Comparison of ENCODE assay signal across 7 mouse cellular contexts in genomic region chr19:6085417-6085879, GRCm38 (mm10). TPM values are rescaled to one million over a fixed set of nuclear protein-coding genes. Genes with fewer than 3 reads are reported as not detected.
A peak's percentile ranks its signal among the peaks of the same experiment; 100 is the strongest.
DNase-seq lines count a peak whose midpoint lies in the region; ATAC-seq and TF ChIP-seq lines count a peak whose summit lies in the region.

No protein-coding gene starts in this region.

- H3K9me3 ChIP-seq in ES-Bruce4 (replicated peaks; ENCODE audit: control insufficient read depth, insufficient read depth, low read length, poor library complexity, severe bottlenecking) = no peaks in the 10 kb centered on the region
- H3K9me3 ChIP-seq in forebrain, embryonic 11.5 days (ENCODE audit: control insufficient read depth, low read length) = no peaks in the 10 kb centered on the region
- no peaks in the 10 kb centered on the region for H3K9me3 ChIP-seq in intestine, embryonic 15.5 days
- H3K9me3 ChIP-seq in neural tube, embryonic 13.5 days = no peaks in the 10 kb centered on the region

- H3K4me1 ChIP-seq in ES-Bruce4 (ENCODE audit: control insufficient read depth, insufficient read depth, low read length) = peaks cover 2% of the 10 kb centered on the region
- peaks cover 8% of the 10 kb centered on the region; the same call in 1 of the 2 replicates for H3K4me1 ChIP-seq in forebrain, embryonic 11.5 days (replicated peaks; ENCODE audit: control insufficient read depth, insufficient read depth, low read length)
- peaks cover 10% of the 10 kb centered on the region for H3K4me1 ChIP-seq in intestine, embryonic 15.5 days (replicated peaks)
- peaks cover 27% of the 10 kb centered on the region for H3K4me1 ChIP-seq in neural tube, embryonic 13.5 days (replicated peaks)

- H3K36me3 ChIP-seq in ES-Bruce4 (ENCODE audit: control insufficient read depth, insufficient read depth, low read length, poor library complexity, severe bottlenecking) = peaks cover 31% of the 10 kb centered on the region
- no peaks in the 10 kb centered on the region; the same call in 1 of the 2 replicates for H3K36me3 ChIP-seq in forebrain, embryonic 11.5 days (ENCODE audit: control insufficient read depth, insufficient read depth, low read length)
- H3K36me3 ChIP-seq in intestine, embryonic 15.5 days = peaks cover 29% of the 10 kb centered on the region
- peaks cover 33% of the 10 kb centered on the region for H3K36me3 ChIP-seq in neural tube, embryonic 13.5 days

- peak overlapping the region; percentile 99 for H3K4me3 ChIP-seq in ES-Bruce4 (ENCODE audit: low read depth, low read length)
- peak overlapping the region; percentile 83 for H3K4me3 ChIP-seq in forebrain, embryonic 11.5 days (ENCODE audit: low read depth, low read length)
- peak overlapping the region; percentile 65 for H3K4me3 ChIP-seq in intestine, embryonic 15.5 days (replicated peaks)
- H3K4me3 ChIP-seq in neural tube, embryonic 13.5 days = peak overlapping the region; percentile 70

- H3K27me3 ChIP-seq in ES-Bruce4 (ENCODE audit: control insufficient read depth, insufficient read depth, low read length, poor library complexity, severe bottlenecking) = no peaks in the 10 kb centered on the region
- no peaks in the 10 kb centered on the region for H3K27me3 ChIP-seq in forebrain, embryonic 11.5 days (ENCODE audit: control insufficient read depth, insufficient read depth, low read length)
- no peaks in the 10 kb centered on the region for H3K27me3 ChIP-seq in intestine, embryonic 15.5 days (replicated peaks)
- H3K27me3 ChIP-seq in neural tube, embryonic 13.5 days = no peaks in the 10 kb centered on the region

- TF ChIP-seq CTCF in ES-Bruce4 (IDR thresholded peaks at IDR 0.05; ENCODE audit: low read depth, low read length) = no peak

- peak overlapping the region; percentile 94 for H3K27ac ChIP-seq in ES-Bruce4 (ENCODE audit: insufficient read depth, low read length)
- H3K27ac ChIP-seq in forebrain, embryonic 11.5 days (ENCODE audit: low read depth, low read length) = peak overlapping the region; percentile 51; the same call in 1 of the 2 replicates
- peak overlapping the region; percentile 54 for H3K27ac ChIP-seq in intestine, embryonic 15.5 days
- no peak overlapping the region for H3K27ac ChIP-seq in neural tube, embryonic 13.5 days (replicated peaks)

- peak; percentile 86 for ATAC-seq in activated CD4-positive, CD25-positive, alpha-beta regulatory T cell, adult 4 months
- peak; percentile 74 for ATAC-seq in forebrain, embryonic 11.5 days (replicated peaks; ENCODE audit: low FRiP score)
- ATAC-seq in intestine, embryonic 15.5 days = peak; percentile 83
- ATAC-seq in neural tube, embryonic 13.5 days (ENCODE audit: low read depth) = peak; percentile 76
- ATAC-seq in frontal cortex, adult (ENCODE audit: low TSS enrichment) = no peak; the same call in 1 of the 2 replicates

- DNase-seq in forebrain, embryonic 11.5 days (ENCODE audit: low spot score) = peak; percentile 82
- peak; percentile 47 to 54 for DNase-seq in lung, adult 18-20 months

- under 1% methylated on average over 17 of the region's 17 CpGs for WGBS in forebrain, embryonic 11.5 days
- WGBS in intestine, embryonic 15.5 days = under 1% methylated on average over 17 of the region's 17 CpGs
- 0% methylated on average over 17 of the region's 17 CpGs for WGBS in neural tube, embryonic 13.5 days

- H3K4me2 ChIP-seq in forebrain, embryonic 11.5 days (ENCODE audit: low read depth, low read length, severe bottlenecking) = peak overlapping the region; percentile 93
- peak overlapping the region; percentile 75 for H3K4me2 ChIP-seq in intestine, embryonic 15.5 days (replicated peaks)
- H3K4me2 ChIP-seq in neural tube, embryonic 13.5 days = peak overlapping the region; percentile 95

- peak; percentile 56 for TF ChIP-seq EP300 in ES-Bruce4 (IDR thresholded peaks at IDR 0.05; ENCODE audit: insufficient read depth, low read depth, low read length)

- peak; percentile 43 for TF ChIP-seq POLR2A in ES-Bruce4 (IDR thresholded peaks at IDR 0.05; ENCODE audit: insufficient read depth, low read length)

- H3K9ac ChIP-seq in ES-Bruce4 (ENCODE audit: low read depth, poor library complexity, severe bottlenecking) = peak overlapping the region; percentile 89
- H3K9ac ChIP-seq in forebrain, embryonic 11.5 days (ENCODE audit: low read length) = peak overlapping the region; percentile 59
- peak overlapping the region; percentile 60 for H3K9ac ChIP-seq in intestine, embryonic 15.5 days
- peak overlapping the region; percentile 60 for H3K9ac ChIP-seq in neural tube, embryonic 13.5 days

RNA-seq across cellular contexts. Expression of gene Cdca5, which starts 0.7 kb away (rescaled TPM):
- 47.7 and 50.5 TPM in 2 replicates for polyA plus RNA-seq in ES-Bruce4 (2011; ENCODE audit: insufficient read depth, insufficient read length, low read depth, missing spikeins)
- 1 to 10 TPM; 6.7 to 9.3 TPM for polyA plus RNA-seq in activated CD4-positive, CD25-positive, alpha-beta regulatory T cell, adult 4 months (2017; shearing (Covaris generic))
- 75.5 and 76.7 TPM in 2 replicates for polyA plus RNA-seq in forebrain, embryonic 11.5 days (2014; fragmentation: Nextera tagmentation; extraction: Ambion mirVana)
- polyA plus RNA-seq in intestine, embryonic 15.5 days (2015; fragmentation: Nextera tagmentation; extraction: Ambion mirVana) = 32.3 and 32.9 TPM in 2 replicates
- 6.4 and 7.3 TPM in 2 replicates for polyA plus RNA-seq in neural tube, embryonic 13.5 days (2015; fragmentation: Nextera tagmentation; extraction: Ambion mirVana)

RNA-seq across cellular contexts. Expression of gene Zfpl1, which starts 0.7 kb away (rescaled TPM):
- polyA plus RNA-seq in ES-Bruce4 (2011; ENCODE audit: insufficient read depth, insufficient read length, low read depth, missing spikeins) = 34.2 and 49.7 TPM in 2 replicates
- polyA plus RNA-seq in activated CD4-positive, CD25-positive, alpha-beta regulatory T cell, adult 4 months (2017; shearing (Covaris generic)) = 10 to 100 TPM; 26.9 to 43.8 TPM
- 62.5 and 75.0 TPM in 2 replicates for polyA plus RNA-seq in forebrain, embryonic 11.5 days (2014; fragmentation: Nextera tagmentation; extraction: Ambion mirVana)
- 58.5 and 61.3 TPM in 2 replicates for polyA plus RNA-seq in intestine, embryonic 15.5 days (2015; fragmentation: Nextera tagmentation; extraction: Ambion mirVana)
- polyA plus RNA-seq in neural tube, embryonic 13.5 days (2015; fragmentation: Nextera tagmentation; extraction: Ambion mirVana) = 73.2 and 85.7 TPM in 2 replicates

RNA-seq across cellular contexts. Expression of gene Gm28374, which starts 3.4 kb away (rescaled TPM):
- not detected in 2 replicates for polyA plus RNA-seq in ES-Bruce4 (2011; ENCODE audit: insufficient read depth, insufficient read length, low read depth, missing spikeins)
- under 1 TPM in 1 of 2 experiments, not detected in 1; 0.69 TPM for polyA plus RNA-seq in activated CD4-positive, CD25-positive, alpha-beta regulatory T cell, adult 4 months (2017; shearing (Covaris generic))
- polyA plus RNA-seq in forebrain, embryonic 11.5 days (2014; fragmentation: Nextera tagmentation; extraction: Ambion mirVana) = 1.2 and 1.5 TPM in 2 replicates
- polyA plus RNA-seq in intestine, embryonic 15.5 days (2015; fragmentation: Nextera tagmentation; extraction: Ambion mirVana) = 1.3 and 2.2 TPM in 2 replicates
- polyA plus RNA-seq in neural tube, embryonic 13.5 days (2015; fragmentation: Nextera tagmentation; extraction: Ambion mirVana) = 1.7 and 1.9 TPM in 2 replicates

RNA-seq across cellular contexts. Expression of gene Tmem262, which starts 5.6 kb away (rescaled TPM):
- polyA plus RNA-seq in ES-Bruce4 (2011; ENCODE audit: insufficient read depth, insufficient read length, low read depth, missing spikeins) = not detected in 2 replicates
- polyA plus RNA-seq in activated CD4-positive, CD25-positive, alpha-beta regulatory T cell, adult 4 months (2017; shearing (Covaris generic)) = not detected
- polyA plus RNA-seq in forebrain, embryonic 11.5 days (2014; fragmentation: Nextera tagmentation; extraction: Ambion mirVana) = not detected in 2 replicates
- not detected in 2 replicates for polyA plus RNA-seq in intestine, embryonic 15.5 days (2015; fragmentation: Nextera tagmentation; extraction: Ambion mirVana)
- polyA plus RNA-seq in neural tube, embryonic 13.5 days (2015; fragmentation: Nextera tagmentation; extraction: Ambion mirVana) = not detected in 2 replicates

RNA-seq across cellular contexts. Expression of gene Vps51, which starts 8.4 kb away (rescaled TPM):
- 46.6 and 47.4 TPM in 2 replicates for polyA plus RNA-seq in ES-Bruce4 (2011; ENCODE audit: insufficient read depth, insufficient read length, low read depth, missing spikeins)
- 10 to 100 TPM; 34.1 to 34.6 TPM for polyA plus RNA-seq in activated CD4-positive, CD25-positive, alpha-beta regulatory T cell, adult 4 months (2017; shearing (Covaris generic))
- polyA plus RNA-seq in forebrain, embryonic 11.5 days (2014; fragmentation: Nextera tagmentation; extraction: Ambion mirVana) = 60.3 and 61.8 TPM in 2 replicates
- 61.2 and 64.5 TPM in 2 replicates for polyA plus RNA-seq in intestine, embryonic 15.5 days (2015; fragmentation: Nextera tagmentation; extraction: Ambion mirVana)
- polyA plus RNA-seq in neural tube, embryonic 13.5 days (2015; fragmentation: Nextera tagmentation; extraction: Ambion mirVana) = 74.2 and 74.5 TPM in 2 replicates
